Mouse (Mus musculus) liver, embryonic 16.5 days (tissue): ENCODE results near the gene Crlf1. TPM values are rescaled to one million over a fixed set of nuclear protein-coding genes. Genes with fewer than 3 reads are reported as not detected.

Source experiments
- ATAC-seq: fragments of 200-750 bp; cut with Nextera tagmentation; 2 replicates; pipeline ENCODE4 v1.8.0; 2017; ENCODE audit warnings: low read depth, mild to moderate bottlenecking, moderate number of reproducible peaks, moderate library complexity
- H3K27ac ChIP-seq: fragments of 300-500 bp; sonication (generic); 2 replicates; pipeline ENCODE4 v1.5.1; 2014; ENCODE audit warnings: mild to moderate bottlenecking, low read length
- H3K27me3 ChIP-seq: fragments of 300-500 bp; sonication (generic); 2 replicates; pipeline ENCODE4 v1.6.1; 2014; ENCODE audit warnings: low read depth, low read length, mixed read lengths; ENCODE audit not compliant: control insufficient read depth, insufficient read depth
- H3K36me3 ChIP-seq: fragments of 300-500 bp; sonication (generic); 2 replicates; pipeline ENCODE4 v1.6.1; 2014; ENCODE audit warnings: mild to moderate bottlenecking; ENCODE audit not compliant: control insufficient read depth, insufficient read depth
- H3K4me1 ChIP-seq: fragments of 300-500 bp; sonication (generic); 2 replicates; pipeline ENCODE4 v1.6.1; 2014; ENCODE audit warnings: low read depth, low read length, mixed read lengths; ENCODE audit not compliant: control insufficient read depth
- H3K4me2 ChIP-seq: fragments of 300-500 bp; sonication (generic); 2 replicates; pipeline ENCODE4 v1.6.1; 2014; ENCODE audit warnings: low read depth, low read length, mixed read lengths
- H3K4me3 ChIP-seq: fragments of 300-500 bp; sonication (generic); 2 replicates; pipeline ENCODE4 v1.5.1; 2014; ENCODE audit warnings: low read depth, mild to moderate bottlenecking, low read length
- H3K9ac ChIP-seq: fragments of 300-500 bp; sonication (generic); 2 replicates; pipeline ENCODE4 v1.6.1; 2014; ENCODE audit warnings: low read depth, low read length
- H3K9me3 ChIP-seq: fragments of 300-500 bp; sonication (generic); replicated peaks from 2 replicates; pipeline ENCODE4 v1.6.1; 2016; ENCODE audit warnings: low read length; ENCODE audit not compliant: control insufficient read depth
- WGBS: fragments of 180-500 bp; shearing (Covaris S2); extraction: QIAGEN DNeasy Blood & Tissue Kit; methylation state at CpG from one replicate; pipeline ENCODE4 v1.1.7; 2014; ENCODE audit not compliant: insufficient replicate concordance; 5-methylcytosine and 5-hydroxymethylcytosine counted together
- polyA plus RNA-seq: library from polyadenylated mRNA; unstranded; fragments of >200 nt; fragmentation: Nextera tagmentation; extraction: Ambion mirVana; gene quantifications from 2 replicates; pipeline ENCODE4 v1.2.1, GENCODE M21; 2015

The Crlf1 gene
- polyA plus RNA-seq, 1 experiment from 2014 or later, result 1.3 TPM

- Histone ChIP-seq H3K9me3 (no peaks in the 10 kb centered on the region), H3K27me3 (no peaks in the 10 kb centered on the region), H3K4me2 (peak overlapping the region; percentile 22), H3K4me1 (peaks cover 70% of the 10 kb centered on the region), H3K36me3 (no peaks in the 10 kb centered on the region), H3K4me3 (no peak overlapping the region), H3K27ac (peak overlapping the region; percentile 88), H3K9ac (no peak overlapping the region)
- peak; percentile 38 for ATAC-seq
- 48% methylated on average over 6 of the region's 6 CpGs for WGBS
These were observed 51.3 kb downstream of the Crlf1 start for GRCm38 (mm10) chr8:70544200-70544687.

DNA sequence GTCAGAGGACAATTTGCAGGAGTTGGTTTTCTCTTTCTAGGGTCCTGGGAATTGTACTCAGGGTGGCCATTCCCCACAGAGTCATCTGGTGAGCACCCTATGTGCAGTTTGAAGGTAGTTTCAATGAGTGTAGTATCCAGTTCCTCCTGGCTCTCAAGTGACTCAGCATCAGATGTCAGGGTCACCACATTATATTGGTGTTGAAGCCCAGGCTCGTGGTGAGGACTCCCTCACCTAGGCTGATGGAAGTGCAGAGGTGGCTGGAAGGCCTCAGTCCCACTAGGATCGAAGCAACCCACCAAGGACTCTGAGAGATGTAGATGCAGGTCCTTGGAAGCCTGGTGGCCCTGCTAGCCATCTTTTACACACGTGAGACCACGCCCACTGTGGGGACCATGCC lies 53.5 kb downstream of the Crlf1 start:
- no peak for ATAC-seq
- Histone ChIP-seq H3K27ac (no peak overlapping the region), H3K36me3 (no peaks in the 10 kb centered on the region), H3K4me2 (no peak overlapping the region), H3K9ac (no peak overlapping the region), H3K4me3 (no peak overlapping the region), H3K27me3 (no peaks in the 10 kb centered on the region), H3K9me3 (no peaks in the 10 kb centered on the region), H3K4me1 (peaks cover 62% of the 10 kb centered on the region)
- 47% methylated on average over 4 of the region's 4 CpGs for WGBS

DNA sequence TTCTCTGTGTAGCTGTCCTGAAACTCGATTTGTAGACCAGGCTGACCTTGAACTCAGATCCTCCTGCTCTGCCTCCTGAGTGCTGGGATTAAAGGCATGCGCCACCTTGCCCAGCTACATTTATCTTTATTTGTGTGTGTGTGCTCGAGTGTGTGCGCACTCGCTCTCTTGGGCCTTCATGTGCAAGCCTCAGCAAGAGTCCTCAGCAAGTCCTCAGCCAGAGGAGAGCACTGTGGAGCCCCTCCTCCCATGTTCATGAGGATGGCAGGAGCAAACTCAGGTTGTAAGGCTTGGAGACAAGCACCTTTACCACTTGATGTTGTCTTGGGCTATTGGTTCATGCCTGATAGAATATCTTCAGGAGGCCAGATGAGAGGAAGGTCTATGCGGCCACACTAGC lies 54.8 kb downstream of the Crlf1 start:
- 72% methylated on average over 6 of the region's 6 CpGs for whole genome bisulfite sequencing
- no peaks in the 10 kb centered on the region for H3K36me3 ChIP-seq
- no peak overlapping the region for H3K9ac ChIP-seq
- no peaks in the 10 kb centered on the region for H3K9me3 ChIP-seq
- H3K27me3 ChIP-seq, result no peaks in the 10 kb centered on the region
- no peak overlapping the region for H3K4me2 ChIP-seq
- 0 out of 2 replicates have a peak overlapping the region, but pooled peaks have one; percentile 23 for H3K27ac ChIP-seq
- H3K4me3 ChIP-seq, result no peak overlapping the region
- peaks cover 66% of the 10 kb centered on the region for H3K4me1 ChIP-seq
- no peak for ATAC-seq

GRCm38 (mm10) chr8:70549412-70550184 lies 56.6 kb downstream of the Crlf1 start:
- no peak for ATAC-seq
- Histone ChIP-seq H3K36me3 (no peaks in the 10 kb centered on the region), H3K4me3 (no peak overlapping the region), H3K9me3 (no peaks in the 10 kb centered on the region), H3K4me2 (no peak overlapping the region), H3K27me3 (no peaks in the 10 kb centered on the region), H3K4me1 (peaks cover 66% of the 10 kb centered on the region), H3K9ac (no peak overlapping the region), H3K27ac (no peak overlapping the region)
- WGBS, result 53% methylated on average over 10 of the region's 10 CpGs

- Histone ChIP-seq H3K9me3 (no peaks in the 10 kb centered on the region), H3K4me2 (no peak overlapping the region), H3K27ac (no peak overlapping the region; the same call in 1 of the 2 replicates), H3K36me3 (no peaks in the 10 kb centered on the region; the same call in 1 of the 2 replicates), H3K27me3 (no peaks in the 10 kb centered on the region), H3K9ac (no peak overlapping the region), H3K4me3 (no peak overlapping the region), H3K4me1 (peaks cover 59% of the 10 kb centered on the region)
- ATAC-seq, result no peak
- 34% methylated on average over 3 of the region's 3 CpGs for WGBS
These were observed 58.7 kb downstream of the Crlf1 start for GRCm38 (mm10) chr8:70551558-70552161.

DNA sequence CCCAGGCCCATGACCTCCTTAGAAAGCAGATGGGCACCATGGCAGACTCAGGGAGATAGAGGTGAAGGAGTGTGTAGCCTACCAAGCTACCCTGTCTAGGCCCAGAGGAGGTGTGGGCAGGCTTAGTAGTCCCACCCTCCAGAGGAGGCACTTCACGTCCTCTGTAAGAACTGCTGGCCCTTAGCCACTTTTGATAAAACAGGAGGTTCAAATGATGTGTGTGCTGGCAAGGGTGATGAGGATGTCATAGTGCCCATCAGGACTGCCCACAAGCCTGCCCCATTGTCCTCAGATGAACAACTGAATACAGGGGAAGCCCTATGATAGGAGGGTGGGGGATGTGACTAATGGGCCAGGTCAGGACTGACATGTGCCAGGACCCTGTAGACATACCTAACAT lies 59.9 kb downstream of the Crlf1 start:
- no peaks in the 10 kb centered on the region; the same call in 1 of the 2 replicates for H3K36me3 ChIP-seq
- H3K27me3 ChIP-seq, result no peaks in the 10 kb centered on the region
- H3K4me1 ChIP-seq, result peaks cover 66% of the 10 kb centered on the region
- H3K4me3 ChIP-seq, result no peak overlapping the region
- ATAC-seq, result no peak
- H3K9me3 ChIP-seq, result no peaks in the 10 kb centered on the region
- 0 out of 2 replicates have a peak overlapping the region, but pooled peaks have one; percentile 7 for H3K27ac ChIP-seq
- H3K4me2 ChIP-seq, result no peak overlapping the region
- 19% methylated on average over 1 of the region's 1 CpGs for WGBS
- no peak overlapping the region for H3K9ac ChIP-seq

Other genes with a start within 250 kb of the Crlf1 start
- gene Homer3, start 210.3 kb upstream of the Crlf1 start, polyA plus RNA-seq, result 3.7 and 4.7 TPM in 2 replicates
- 19.8 and 21.1 TPM in 2 replicates for gene Ddx49, start 190.7 kb upstream of the Crlf1 start, polyA plus RNA-seq
- gene Cope, start 190.6 kb upstream of the Crlf1 start, polyA plus RNA-seq, result 195 and 209 TPM in 2 replicates
- 0.05 and 0.24 TPM in 2 replicates for gene Cers1, start 177.4 kb upstream of the Crlf1 start, polyA plus RNA-seq
- gene Gdf1, start 163.3 kb upstream of the Crlf1 start, polyA plus RNA-seq, result 0.18 and 0.34 TPM in 2 replicates
- gene Upf1, start 139.9 kb upstream of the Crlf1 start, polyA plus RNA-seq, result 5.5 and 5.6 TPM in 2 replicates
- 1.3 and 1.6 TPM in 2 replicates for gene Comp, start 119.6 kb upstream of the Crlf1 start, polyA plus RNA-seq
- gene Crtc1, start 53.6 kb upstream of the Crlf1 start, polyA plus RNA-seq, result 3.4 and 3.9 TPM in 2 replicates
- 5.6 and 7.1 TPM in 2 replicates for gene Klhl26, start 16.2 kb upstream of the Crlf1 start, polyA plus RNA-seq
- not detected in 2 replicates for gene Tmem59l, start 5.8 kb upstream of the Crlf1 start, polyA plus RNA-seq
- gene Rex1bd, start 13.6 kb downstream of the Crlf1 start, polyA plus RNA-seq, result 53.7 and 55.6 TPM in 2 replicates
- 490 and 558 TPM in 2 replicates for gene Uba52, start 17.6 kb downstream of the Crlf1 start, polyA plus RNA-seq
- 155 and 158 TPM in 2 replicates for gene Fkbp8, start 34.6 kb downstream of the Crlf1 start, polyA plus RNA-seq
- gene Kxd1, start 34.8 kb downstream of the Crlf1 start, polyA plus RNA-seq, result 27.6 and 29.0 TPM in 2 replicates
- gene Ell, start 46.3 kb downstream of the Crlf1 start, polyA plus RNA-seq, result 12.9 and 16.8 TPM in 2 replicates
- gene Isyna1, start 101.2 kb downstream of the Crlf1 start, polyA plus RNA-seq, result 35.0 and 38.0 TPM in 2 replicates
- gene Ssbp4, start 115.7 kb downstream of the Crlf1 start, polyA plus RNA-seq, result 25.1 and 32.3 TPM in 2 replicates
- 7.5 and 9.0 TPM in 2 replicates for gene Lrrc25, start 123.0 kb downstream of the Crlf1 start, polyA plus RNA-seq
- gene Gdf15, start 139.3 kb downstream of the Crlf1 start, polyA plus RNA-seq, result 2.7 and 3.1 TPM in 2 replicates
- 18.9 and 20.5 TPM in 2 replicates for gene Pgpep1, start 167.2 kb downstream of the Crlf1 start, polyA plus RNA-seq
- 104 and 113 TPM in 2 replicates for gene Lsm4, start 180.1 kb downstream of the Crlf1 start, polyA plus RNA-seq
- gene Jund, start 205.8 kb downstream of the Crlf1 start, polyA plus RNA-seq, result 12.3 and 17.5 TPM in 2 replicates
- gene Iqcn, start 210.3 kb downstream of the Crlf1 start, polyA plus RNA-seq, result 0.02 TPM in 1 of 2 replicates, not detected in the other
- 0.40 and 0.47 TPM in 2 replicates for gene Gm3336, start 225.4 kb downstream of the Crlf1 start, polyA plus RNA-seq
- 1.5 and 2.2 TPM in 2 replicates for gene Pde4c, start 230.6 kb downstream of the Crlf1 start, polyA plus RNA-seq